Mouse (Mus musculus): ENCODE data around the gene Gm2016. TPM values are rescaled to one million over a fixed set of nuclear protein-coding genes. Genes with fewer than 3 reads are reported as not detected.
"Not testable (repeated sequence)": the region's sequence is repeated elsewhere in the genome, so short reads cannot be mapped to it uniquely, and the experiment has no call there.

Gm2016 gene
- not detected in 2 replicates for total RNA-seq (2017)

DNA sequence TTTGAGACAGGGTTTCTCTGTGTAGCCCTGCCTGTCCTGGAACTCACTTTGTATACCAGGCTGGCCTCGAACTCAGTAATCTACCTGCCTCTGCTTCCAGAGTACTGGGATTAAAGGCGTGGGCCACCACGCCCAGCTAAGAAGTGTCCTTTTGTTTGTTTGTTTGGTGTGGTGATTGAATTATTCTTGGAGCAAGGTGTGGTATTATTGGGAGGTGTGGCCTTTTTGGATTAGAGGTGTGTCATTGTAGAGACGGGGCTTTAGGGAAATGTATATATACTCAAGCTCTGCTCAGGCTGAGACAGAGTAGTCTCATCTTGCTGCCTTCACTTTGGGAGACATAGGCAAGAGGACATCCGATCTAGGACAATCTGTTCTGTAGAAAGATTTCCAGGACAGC is at the start of gene Gm2016:
TSS of gene Gm2016 (plus strand) at position 301 of the 400 bp plus-strand sequence.
- ATAC-seq (replicated peaks; ENCODE audit: low read depth, poor library complexity, severe bottlenecking): not testable (repeated sequence)

DNA sequence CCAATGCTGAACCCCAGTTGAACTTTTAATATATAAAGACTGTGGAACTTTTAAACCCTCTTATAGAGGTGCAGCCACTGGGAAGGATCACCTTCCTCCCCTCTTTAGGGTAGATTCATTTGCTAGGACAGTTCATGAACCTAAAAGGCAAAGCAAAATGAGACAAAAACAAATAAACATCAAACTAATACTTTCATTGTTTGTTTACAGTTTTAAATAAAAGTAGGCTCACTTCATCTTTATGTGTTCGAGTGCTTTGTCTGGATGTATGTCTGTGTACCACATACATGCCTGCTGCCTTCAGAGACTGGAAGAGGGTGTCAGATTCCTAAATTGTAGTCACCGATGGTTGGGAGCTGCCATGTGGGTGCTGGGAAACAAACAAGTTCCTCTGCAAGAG is 31.6 kb upstream of the Gm2016 start, which contains the start of gene Gm2001:
TSS of gene Gm2001 (minus strand) at position 101 of the 400 bp plus-strand sequence.
- not testable (repeated sequence) for ATAC-seq (replicated peaks; ENCODE audit: low read depth, poor library complexity, severe bottlenecking)

DNA sequence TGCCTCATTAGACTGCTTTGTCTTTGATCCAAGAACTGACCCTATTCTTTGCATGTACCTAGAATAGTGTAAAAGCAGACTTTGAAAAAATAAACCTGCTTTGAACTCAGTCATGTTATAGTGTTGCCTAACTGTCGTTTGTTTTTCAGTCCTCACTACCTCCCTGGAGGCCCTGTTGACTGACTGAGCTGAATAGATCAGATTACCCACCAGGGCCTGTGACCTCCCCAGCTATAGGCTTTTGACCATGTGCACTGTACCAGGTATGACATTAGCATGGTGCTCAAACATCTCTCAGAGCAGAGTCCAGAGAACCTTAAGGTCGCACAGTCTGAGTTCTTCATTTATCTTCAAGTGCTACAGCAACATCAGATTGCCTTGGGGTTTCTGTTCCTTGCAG is 23.2 kb upstream of the Gm2016 start:
- not testable (repeated sequence) for ATAC-seq (replicated peaks; ENCODE audit: low read depth, poor library complexity, severe bottlenecking)

DNA sequence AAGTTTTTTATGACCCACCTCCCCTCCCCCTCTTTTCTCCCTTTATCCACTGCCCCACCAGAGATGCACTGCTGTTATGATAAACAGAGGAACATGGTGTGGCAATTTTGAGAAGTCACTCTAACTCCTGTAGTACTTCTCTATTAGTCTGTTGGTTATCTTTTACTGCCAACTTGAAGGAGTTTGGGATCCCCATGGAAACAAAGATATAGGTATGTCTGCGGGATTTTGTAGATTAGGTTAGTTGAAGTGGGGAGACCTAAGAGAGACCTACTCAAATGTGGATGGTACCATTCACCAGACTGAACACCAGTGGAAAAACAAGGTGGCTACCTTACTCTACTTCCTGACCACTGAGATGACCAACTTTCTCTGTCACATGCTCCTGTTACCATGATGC is 17.8 kb upstream of the Gm2016 start:
- ATAC-seq (replicated peaks; ENCODE audit: low read depth, poor library complexity, severe bottlenecking): not testable (repeated sequence)

DNA sequence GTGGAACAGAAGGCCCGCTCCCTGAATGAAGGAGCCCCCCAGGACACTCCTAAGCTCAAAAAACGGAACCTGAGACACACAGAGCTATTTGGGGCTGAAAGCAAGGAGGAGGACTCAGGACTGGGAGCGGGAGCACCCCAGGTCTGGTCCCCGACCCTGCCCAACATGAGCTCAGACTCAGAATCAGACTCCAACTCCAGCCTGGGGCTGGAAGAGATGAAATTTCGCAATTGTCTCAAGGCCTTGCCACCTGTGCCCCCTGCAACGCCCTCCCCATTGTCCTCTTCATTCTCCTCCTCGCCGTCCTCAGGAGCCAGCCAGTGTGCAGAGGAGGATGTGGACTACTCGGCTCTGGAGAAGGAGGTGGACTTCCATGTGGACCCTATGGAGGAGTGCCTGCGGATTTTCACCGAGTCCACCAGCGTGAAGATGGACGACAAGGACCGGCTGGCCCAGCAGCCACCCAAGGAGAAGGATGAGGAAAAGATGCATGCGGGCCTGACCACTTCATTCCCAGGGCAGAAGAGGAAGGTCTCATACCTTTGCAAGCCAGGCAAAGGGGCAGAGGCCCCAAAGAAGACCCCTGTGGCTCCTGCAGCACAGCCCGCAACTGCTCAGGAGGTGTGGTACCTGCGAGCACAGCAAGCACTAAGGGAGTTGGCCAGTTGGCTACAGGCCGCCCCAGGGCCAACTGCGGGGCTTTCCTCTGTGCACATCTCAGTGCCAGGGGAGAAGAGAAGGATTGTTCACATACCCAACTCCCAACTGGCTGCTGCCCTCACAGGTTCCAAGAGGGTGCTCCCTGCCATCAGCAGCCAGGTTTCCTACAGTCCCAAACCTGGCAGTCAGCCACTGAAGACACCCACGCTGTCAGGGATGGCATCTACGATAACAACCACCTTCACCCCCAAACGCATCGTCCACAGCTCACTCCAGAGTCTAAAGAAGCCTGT is 11.9 kb upstream of the Gm2016 start:
- not testable (repeated sequence) for ATAC-seq (replicated peaks; ENCODE audit: low read depth, poor library complexity, severe bottlenecking)

DNA sequence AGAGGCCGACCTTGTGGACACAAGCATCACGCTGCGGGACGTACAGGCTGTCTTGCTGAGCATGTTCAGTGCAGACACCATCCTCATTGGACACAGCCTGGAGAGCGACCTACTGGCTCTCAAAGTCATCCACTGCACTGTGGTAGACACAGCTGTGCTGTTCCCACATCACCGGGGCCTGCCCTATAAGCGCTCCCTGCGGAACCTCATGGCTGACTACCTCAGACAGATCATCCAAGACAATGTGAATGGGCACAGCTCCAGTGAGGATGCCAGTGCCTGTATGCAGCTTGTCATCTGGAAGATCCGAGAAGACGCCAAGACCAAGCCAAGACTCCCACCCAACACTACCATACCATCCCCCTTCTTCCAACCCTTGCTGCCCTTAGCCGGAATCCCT is 10.2 kb upstream of the Gm2016 start:
- ATAC-seq (replicated peaks; ENCODE audit: low read depth, poor library complexity, severe bottlenecking): not testable (repeated sequence)

DNA sequence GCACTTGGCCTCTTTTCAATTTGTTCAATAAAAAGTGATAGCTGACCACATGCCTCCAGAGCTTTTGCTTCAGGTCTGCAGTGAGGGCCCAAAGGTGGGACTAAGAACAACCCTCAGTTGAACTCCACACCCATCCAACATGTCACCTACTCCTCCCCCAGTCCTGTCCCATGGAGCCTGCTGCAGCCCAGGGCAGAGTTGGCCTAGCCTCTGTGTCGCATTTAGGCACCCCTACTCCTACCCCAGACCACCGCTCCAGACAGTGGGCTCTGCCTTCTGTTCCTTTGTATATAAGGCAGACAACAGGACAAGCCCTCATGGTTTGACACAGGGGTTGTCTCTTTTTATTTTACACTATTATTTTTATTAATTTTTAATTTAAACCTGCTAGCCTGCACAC is 9.8 kb upstream of the Gm2016 start:
- not testable (repeated sequence) for ATAC-seq (replicated peaks; ENCODE audit: low read depth, poor library complexity, severe bottlenecking)

DNA sequence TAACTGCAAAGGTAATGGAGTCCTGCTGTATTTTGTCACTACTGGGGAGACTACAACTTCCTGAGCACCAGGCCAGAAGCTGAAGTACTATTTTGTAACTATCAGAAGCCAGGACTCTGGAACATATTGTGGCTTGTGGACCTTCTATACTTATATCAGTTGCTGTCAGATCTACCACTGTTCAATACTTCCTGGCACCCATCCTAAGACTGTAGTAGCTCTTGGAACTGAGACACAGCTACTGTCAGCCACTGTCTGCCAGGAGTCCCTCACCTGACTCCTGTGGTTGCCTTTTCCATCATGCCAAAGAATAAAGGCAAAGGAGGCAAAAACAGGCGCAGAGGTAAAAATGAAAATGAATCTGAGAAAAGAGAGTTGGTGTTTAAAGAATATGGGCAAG is 21.2 kb downstream of the Gm2016 start, which contains the start of gene Gm2022:
TSS of gene Gm2022 (plus strand) at position 301 of the 400 bp plus-strand sequence.
- not testable (repeated sequence) for ATAC-seq (replicated peaks; ENCODE audit: low read depth, poor library complexity, severe bottlenecking)

DNA sequence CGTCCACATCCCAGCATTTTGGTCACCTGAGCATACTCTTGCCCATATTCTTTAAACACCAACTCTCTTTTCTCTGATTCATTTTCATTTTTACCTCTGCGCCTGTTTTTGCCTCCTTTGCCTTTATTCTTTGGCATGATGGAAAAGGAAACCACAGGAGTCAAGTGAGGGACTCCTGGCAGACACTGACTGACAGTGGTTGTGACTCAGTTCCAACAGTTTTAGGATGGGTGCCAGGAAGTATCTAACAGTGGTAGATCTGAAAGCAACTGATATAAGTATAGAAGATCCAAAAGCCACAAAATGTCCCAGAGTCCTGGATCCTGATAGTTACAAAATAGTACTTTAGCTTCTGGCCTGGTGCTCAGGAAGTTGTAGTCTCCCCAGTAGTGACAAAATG is 45.8 kb downstream of the Gm2016 start, which contains the start of gene Gm2035:
TSS of gene Gm2035 (minus strand) at position 137 of the 400 bp plus-strand sequence.
- ATAC-seq (replicated peaks; ENCODE audit: low read depth, poor library complexity, severe bottlenecking): not testable (repeated sequence)

Other genes with a start within 250 kb of the Gm2016 start
- not detected in 2 replicates for gene Gm16381, start 229.5 kb upstream of the Gm2016 start, total RNA-seq (2017)
- gene Gm21319, start 98.3 kb upstream of the Gm2016 start, total RNA-seq (2017): not detected in 2 replicates
- gene Gm21936, start 78.6 kb upstream of the Gm2016 start, total RNA-seq (2017): not detected in 2 replicates
- gene BB287469, start 57.5 kb upstream of the Gm2016 start, total RNA-seq (2017): not detected in 2 replicates
- gene Gm2001, start 31.7 kb upstream of the Gm2016 start, total RNA-seq (2017): not detected in 2 replicates
- gene Gm2022, start 21.3 kb downstream of the Gm2016 start, total RNA-seq (2017): not detected in 2 replicates
- not detected in 2 replicates for gene Gm2035, start 45.8 kb downstream of the Gm2016 start, total RNA-seq (2017)
- not detected in 2 replicates for gene Gm2042, start 80.0 kb downstream of the Gm2016 start, total RNA-seq (2017)
- not detected in 2 replicates for gene Gm2075, start 137.8 kb downstream of the Gm2016 start, total RNA-seq (2017)
- not detected in 2 replicates for gene Gm6803, start 144.7 kb downstream of the Gm2016 start, total RNA-seq (2017)
- gene Gm2056, start 152.9 kb downstream of the Gm2016 start, total RNA-seq (2017): not detected in 2 replicates
- gene Gm16368, start 209.6 kb downstream of the Gm2016 start, total RNA-seq (2017): not detected in 2 replicates

All from common myeloid progenitor, adult 5-6 weeks (primary cell).